Mouse (Mus musculus) liver, postnatal 0 days (tissue): ENCODE measurements around the gene Tango2.

ENCODE experiments used
- CTCF ChIP-seq: sonication (generic); IDR thresholded peaks from 2 replicates; pipeline ENCODE4 v1.5.1; 2016; ENCODE audit warnings: antibody characterized with exemption, low read depth
- EP300 ChIP-seq: IDR thresholded peaks from 2 replicates; pipeline ENCODE4 v1.6.1; 2016; ENCODE audit warnings: antibody characterized with exemption, low read depth, mild to moderate bottlenecking

GRCm38 (mm10) chr16:18333976-18334375 is 13.9 kb downstream of the Tango2 start:
- TF ChIP-seq EP300 = no peak
- no peak for TF ChIP-seq CTCF
